Mouse (Mus musculus) intestine, embryonic 15.5 days (tissue): ENCODE results near the gene Dhrs9. TPM values are rescaled to one million over a fixed set of nuclear protein-coding genes. Genes with fewer than 3 reads are reported as not detected.
A peak's percentile ranks its signal among the peaks of the same experiment; 100 is the strongest.

Source experiments
- ATAC-seq: fragments of 200-750 bp; cut with Nextera tagmentation; 2 replicates; pipeline ENCODE4 v1.8.0; 2017; ENCODE audit warnings: moderate TSS enrichment, moderate library complexity
- H3K27ac ChIP-seq: fragments of 300-500 bp; sonication (generic); 2 replicates; pipeline ENCODE4 v1.5.1; 2015; ENCODE audit warnings: mild to moderate bottlenecking, inconsistent platforms
- H3K27me3 ChIP-seq: fragments of 300-500 bp; sonication (generic); replicated peaks from 2 replicates; pipeline ENCODE4 v1.6.1; 2015; ENCODE audit warnings: inconsistent platforms
- H3K36me3 ChIP-seq: fragments of 300-500 bp; sonication (generic); 2 replicates; pipeline ENCODE4 v1.6.1; 2015; ENCODE audit warnings: inconsistent platforms
- H3K4me1 ChIP-seq: fragments of 300-500 bp; sonication (generic); replicated peaks from 2 replicates; pipeline ENCODE4 v1.6.1; 2015; ENCODE audit warnings: inconsistent platforms
- H3K4me2 ChIP-seq: fragments of 300-500 bp; sonication (generic); replicated peaks from 2 replicates; pipeline ENCODE4 v1.6.1; 2015; ENCODE audit warnings: mild to moderate bottlenecking, inconsistent platforms
- H3K4me3 ChIP-seq: fragments of 300-500 bp; sonication (generic); replicated peaks from 2 replicates; pipeline ENCODE4 v1.5.1; 2015; ENCODE audit warnings: inconsistent platforms
- H3K9ac ChIP-seq: fragments of 300-500 bp; sonication (generic); 2 replicates; pipeline ENCODE4 v1.6.1; 2015; ENCODE audit warnings: inconsistent platforms
- H3K9me3 ChIP-seq: fragments of 300-500 bp; sonication (generic); 2 replicates; pipeline ENCODE4 v1.6.1; 2016; ENCODE audit warnings: inconsistent platforms
- WGBS: fragments of 180-500 bp; shearing (Covaris S2); methylation state at CpG from one replicate; pipeline ENCODE4 v1.1.7; 2015; 5-methylcytosine and 5-hydroxymethylcytosine counted together
- polyA plus RNA-seq: library from polyadenylated mRNA; unstranded; fragments of >200 nt; fragmentation: Nextera tagmentation; extraction: Ambion mirVana; gene quantifications from 2 replicates; pipeline ENCODE4 v1.2.1, GENCODE M21; 2015

The Dhrs9 gene
- polyA plus RNA-seq, 1 experiment from 2014 or later: 0.36 TPM

DNA sequence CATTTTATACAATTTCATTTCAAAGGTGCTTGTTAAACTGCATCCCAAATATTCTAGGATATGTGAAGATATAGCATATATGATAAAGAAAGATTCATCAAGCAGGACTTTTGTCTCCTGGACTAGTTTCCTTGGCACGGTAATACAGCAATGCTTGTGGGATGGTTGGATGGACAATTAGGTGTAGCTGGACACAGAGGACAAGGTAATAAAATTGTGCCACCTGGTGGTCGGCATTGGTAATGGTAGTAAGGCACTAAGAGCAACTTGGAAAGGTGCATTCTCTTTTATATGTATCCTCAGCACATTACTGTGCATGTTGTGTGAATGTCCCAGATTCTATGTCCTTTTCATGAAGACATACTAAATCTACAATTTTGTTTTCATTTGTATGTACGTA, 47.9 kb downstream of the Dhrs9 start:
- H3K27ac ChIP-seq: no peak overlapping the region
- H3K4me2 ChIP-seq: no peak overlapping the region
- H3K4me1 ChIP-seq: no peaks in the 10 kb centered on the region
- ATAC-seq: 0 out of 2 replicates have a peak, but pooled peaks have one; percentile 45
- H3K36me3 ChIP-seq: no peaks in the 10 kb centered on the region
- no peak overlapping the region for H3K9ac ChIP-seq
- WGBS: 30% methylated on average over 3 of the region's 3 CpGs
- H3K4me3 ChIP-seq: no peak overlapping the region
- no peaks in the 10 kb centered on the region for H3K27me3 ChIP-seq
- H3K9me3 ChIP-seq: no peaks in the 10 kb centered on the region

GRCm38 (mm10) chr2:69441656-69442055, 61.4 kb downstream of the Dhrs9 start:
- no peaks in the 10 kb centered on the region for H3K4me1 ChIP-seq
- no peaks in the 10 kb centered on the region for H3K9me3 ChIP-seq
- no peaks in the 10 kb centered on the region for H3K27me3 ChIP-seq
- no peak overlapping the region for H3K4me2 ChIP-seq
- WGBS: 52% methylated on average over 3 of the region's 3 CpGs
- no peak for ATAC-seq
- no peak overlapping the region for H3K4me3 ChIP-seq
- H3K36me3 ChIP-seq: no peaks in the 10 kb centered on the region
- H3K9ac ChIP-seq: no peak overlapping the region
- no peak overlapping the region for H3K27ac ChIP-seq

DNA sequence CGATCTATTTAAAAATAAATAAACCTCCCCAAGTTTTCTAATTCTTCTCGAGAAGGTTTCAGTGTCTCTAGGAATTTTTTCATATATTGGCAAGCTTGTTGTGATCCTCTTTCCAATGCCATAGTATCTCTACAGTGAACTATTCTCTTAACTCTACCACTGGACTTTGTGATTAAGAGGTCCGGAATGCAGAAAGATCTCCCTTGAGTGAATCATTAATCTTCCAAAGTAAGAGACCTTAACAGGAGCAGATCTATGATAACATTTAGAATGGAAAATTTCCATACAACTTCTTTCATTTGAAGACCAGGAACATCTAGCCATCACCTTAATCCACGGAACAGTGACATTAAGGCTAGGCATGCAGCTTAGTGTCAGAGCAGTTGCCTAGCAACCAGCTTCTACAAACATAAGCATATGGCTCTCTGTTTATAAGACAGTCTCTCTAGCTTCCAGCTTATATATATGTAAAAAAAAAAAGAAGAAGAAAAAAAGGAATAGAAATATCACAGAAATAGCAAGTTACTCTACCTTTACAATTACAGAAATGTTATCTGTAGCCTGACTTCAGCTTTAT, 65.7 kb downstream of the Dhrs9 start:
- Histone ChIP-seq H3K27ac (no peak overlapping the region), H3K4me3 (no peak overlapping the region), H3K27me3 (no peaks in the 10 kb centered on the region), H3K9ac (no peak overlapping the region), H3K4me1 (no peaks in the 10 kb centered on the region), H3K36me3 (no peaks in the 10 kb centered on the region), H3K4me2 (no peak overlapping the region), H3K9me3 (no peaks in the 10 kb centered on the region)
- peak; percentile 36; the same call in 1 of the 2 replicates for ATAC-seq
- 46% methylated on average over 4 of the region's 4 CpGs for WGBS

DNA sequence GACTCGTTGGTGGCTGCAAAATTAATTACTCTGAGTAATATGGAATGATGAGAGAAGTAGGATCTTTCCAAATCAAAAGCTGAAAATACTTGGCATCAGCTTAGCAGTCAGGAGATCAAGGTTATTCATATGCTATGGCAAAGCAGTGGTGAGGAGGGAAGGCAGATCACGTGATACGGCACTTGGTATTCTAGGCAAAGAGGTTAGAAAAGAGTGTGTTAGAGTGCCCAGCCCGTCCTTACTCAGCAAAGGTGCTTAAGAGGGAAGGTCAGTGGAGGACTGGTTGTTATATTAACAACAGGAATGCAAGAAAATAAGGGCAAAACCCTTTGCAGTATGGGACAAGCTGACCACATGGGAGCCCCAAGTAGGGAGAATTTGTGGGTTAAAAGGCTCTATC, 68.3 kb downstream of the Dhrs9 start:
- no peak overlapping the region for H3K4me3 ChIP-seq
- H3K36me3 ChIP-seq: no peaks in the 10 kb centered on the region
- no peaks in the 10 kb centered on the region for H3K27me3 ChIP-seq
- no peak overlapping the region for H3K4me2 ChIP-seq
- no peaks in the 10 kb centered on the region for H3K9me3 ChIP-seq
- no peak overlapping the region for H3K27ac ChIP-seq
- 85% methylated on average over 4 of the region's 4 CpGs for WGBS
- no peak for ATAC-seq
- H3K4me1 ChIP-seq: no peaks in the 10 kb centered on the region
- no peak overlapping the region for H3K9ac ChIP-seq

- H3K4me2 ChIP-seq: no peak overlapping the region
- H3K4me3 ChIP-seq: no peak overlapping the region
- H3K9ac ChIP-seq: no peak overlapping the region
- no peak overlapping the region for H3K27ac ChIP-seq
- no peak for ATAC-seq
- 85% methylated on average over 5 of the region's 5 CpGs for WGBS
- no peaks in the 10 kb centered on the region for H3K36me3 ChIP-seq
- H3K9me3 ChIP-seq: no peaks in the 10 kb centered on the region
- H3K27me3 ChIP-seq: no peaks in the 10 kb centered on the region
- H3K4me1 ChIP-seq: no peaks in the 10 kb centered on the region
Observed at GRCm38 (mm10) chr2:69451128-69451527, 70.9 kb downstream of the Dhrs9 start.

Other genes with a start within 250 kb of the Dhrs9 start
- 22.5 and 24.0 TPM in 2 replicates for gene Nostrin, start 244.6 kb upstream of the Dhrs9 start, polyA plus RNA-seq
- gene Spc25, start 174.3 kb upstream of the Dhrs9 start, polyA plus RNA-seq: 120 and 135 TPM in 2 replicates
- gene G6pc2, start 169.4 kb upstream of the Dhrs9 start, polyA plus RNA-seq: 0.73 and 0.90 TPM in 2 replicates
- 1.7 and 2.7 TPM in 2 replicates for gene Abcb11, start 37.8 kb upstream of the Dhrs9 start, polyA plus RNA-seq
- gene Lrp2, start 205.6 kb downstream of the Dhrs9 start, polyA plus RNA-seq: 2.1 and 2.3 TPM in 2 replicates